Mouse (Mus musculus): ENCODE measurements around the gene Anks4b. TPM values are rescaled to one million over a fixed set of nuclear protein-coding genes. Genes with fewer than 3 reads are reported as not detected.

The Anks4b gene
- total and polyA plus RNA-seq, 3 experiments, result 0.11 TPM; not detected in 2

DNA sequence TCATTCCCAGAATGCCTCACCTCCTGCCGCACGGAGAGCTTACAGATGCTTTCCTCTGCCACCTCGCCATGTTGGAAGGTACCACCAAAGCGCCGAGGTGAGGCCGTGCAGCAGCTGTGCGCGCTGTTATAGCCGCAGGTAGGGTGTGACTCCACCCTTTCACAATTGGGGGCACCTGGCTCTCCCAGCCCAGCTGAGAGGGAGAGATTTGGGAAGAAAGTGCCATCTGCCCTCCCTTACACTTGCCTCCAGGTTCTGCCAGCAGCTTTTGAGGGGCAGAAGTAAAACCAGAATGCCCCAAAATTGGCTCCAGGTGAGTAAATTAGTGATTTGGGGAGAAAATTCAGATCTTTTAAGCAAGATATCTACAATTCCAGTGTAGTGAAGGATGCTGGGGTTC, 28.5 kb upstream of the Anks4b start, which contains the start of gene Zp2:
TSS of gene Zp2 (minus strand) at position 101 of the 400 bp plus-strand sequence.
- Histone ChIP-seq H3K36me3 (replicated peaks) (no peaks in the 10 kb centered on the region), H3K27me3 (ENCODE audit: insufficient read depth, low read length) (no peaks in the 10 kb centered on the region), H3K9me3 (replicated peaks) (no peaks in the 10 kb centered on the region), H3K4me3 (ENCODE audit: low read depth, low read length) (no peak within 1 kb of the TSS), H3K4me1 (ENCODE audit: insufficient read depth, low read depth, low read length) (no peaks in the 10 kb centered on the region)
- ATAC-seq (ENCODE audit: extremely low read depth, insufficient number of reproducible peaks, low FRiP score, poor library complexity, severe bottlenecking) (no peak), DNase-seq (ENCODE audit: low spot score) (no peak)
- TF ChIP-seq GATA2 (IDR thresholded peaks at IDR 0.05; ENCODE audit: borderline replicate concordance, low read depth, low read length) (no peak), POLR2AphosphoS5 (IDR thresholded peaks at IDR 0.05; ENCODE audit: insufficient replicate concordance, low read depth, low read length) (no peak), GATA1 (IDR thresholded peaks at IDR 0.05; ENCODE audit: borderline replicate concordance, low read length) (no peak), CTCF (IDR thresholded peaks at IDR 0.05; ENCODE audit: low read depth, low read length) (no peak), TAL1 (conservative IDR thresholded peaks at IDR 0.05; ENCODE audit: low read depth, low read length) (no peak)

GRCm38 (mm10) chr7:120150257-120150656, 23.4 kb upstream of the Anks4b start:
- Histone ChIP-seq H3K4me1 (ENCODE audit: insufficient read depth, low read depth, low read length) (no peaks in the 10 kb centered on the region), H3K27me3 (ENCODE audit: insufficient read depth, low read length) (no peaks in the 10 kb centered on the region), H3K4me3 (ENCODE audit: low read depth, low read length) (no peak overlapping the region), H3K9me3 (replicated peaks) (no peaks in the 10 kb centered on the region), H3K36me3 (replicated peaks) (no peaks in the 10 kb centered on the region)
- DNase-seq (ENCODE audit: low spot score) (no peak), ATAC-seq (ENCODE audit: extremely low read depth, insufficient number of reproducible peaks, low FRiP score, poor library complexity, severe bottlenecking) (no peak)
- TF ChIP-seq CTCF (IDR thresholded peaks at IDR 0.05; ENCODE audit: low read depth, low read length), result no peak
- TF ChIP-seq TAL1 (conservative IDR thresholded peaks at IDR 0.05; ENCODE audit: low read depth, low read length), result no peak
- TF ChIP-seq GATA1 (IDR thresholded peaks at IDR 0.05; ENCODE audit: borderline replicate concordance, low read length), result no peak
- no peak for TF ChIP-seq GATA2 (IDR thresholded peaks at IDR 0.05; ENCODE audit: borderline replicate concordance, low read depth, low read length)
- TF ChIP-seq POLR2AphosphoS5 (IDR thresholded peaks at IDR 0.05; ENCODE audit: insufficient replicate concordance, low read depth, low read length), result no peak

- H3K9me3 ChIP-seq (replicated peaks), result no peaks in the 10 kb centered on the region
- no peaks in the 10 kb centered on the region for H3K36me3 ChIP-seq (replicated peaks)
- no peak for TF ChIP-seq TAL1 (conservative IDR thresholded peaks at IDR 0.05; ENCODE audit: low read depth, low read length)
- no peak for TF ChIP-seq GATA2 (IDR thresholded peaks at IDR 0.05; ENCODE audit: borderline replicate concordance, low read depth, low read length)
- no peak for TF ChIP-seq POLR2AphosphoS5 (IDR thresholded peaks at IDR 0.05; ENCODE audit: insufficient replicate concordance, low read depth, low read length)
- no peak for TF ChIP-seq CTCF (IDR thresholded peaks at IDR 0.05; ENCODE audit: low read depth, low read length)
- no peaks in the 10 kb centered on the region for H3K4me1 ChIP-seq (ENCODE audit: insufficient read depth, low read depth, low read length)
- no peak overlapping the region for H3K4me3 ChIP-seq (ENCODE audit: low read depth, low read length)
- no peaks in the 10 kb centered on the region for H3K27me3 ChIP-seq (ENCODE audit: insufficient read depth, low read length)
- ATAC-seq (ENCODE audit: extremely low read depth, insufficient number of reproducible peaks, low FRiP score, poor library complexity, severe bottlenecking) (no peak), DNase-seq (ENCODE audit: low spot score) (no peak)
Measured at GRCm38 (mm10) chr7:120150898-120151297, 22.8 kb upstream of the Anks4b start.

DNA sequence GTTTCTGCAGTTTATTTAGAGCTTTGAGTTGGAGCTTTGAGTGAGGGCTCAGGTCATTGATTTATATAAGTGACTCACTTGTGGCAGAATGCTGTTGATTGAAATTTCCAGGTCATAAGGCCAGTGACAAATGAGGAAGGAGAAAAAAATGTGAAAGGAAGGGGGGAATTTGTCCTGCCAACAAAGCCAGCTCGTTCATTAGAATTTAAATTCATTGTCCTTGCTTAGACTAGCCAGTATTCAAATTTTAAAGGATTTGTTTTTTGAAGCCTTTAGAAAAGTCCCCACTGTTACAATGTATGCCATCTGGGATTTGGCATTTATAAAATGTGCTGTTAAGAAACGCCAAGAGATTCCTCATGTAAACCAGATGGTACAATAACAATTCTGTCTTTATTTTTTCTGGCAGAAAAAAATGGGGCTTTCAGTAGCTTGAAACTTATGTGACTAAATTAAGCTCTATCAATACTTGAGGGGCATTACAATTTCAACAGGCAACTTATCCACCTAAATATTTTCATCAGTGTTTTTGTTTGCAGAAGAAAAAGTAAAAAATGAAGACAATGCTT, 16.7 kb upstream of the Anks4b start:
- TF ChIP-seq GATA2 (IDR thresholded peaks at IDR 0.05; ENCODE audit: borderline replicate concordance, low read depth, low read length), result no peak
- no peak for TF ChIP-seq POLR2AphosphoS5 (IDR thresholded peaks at IDR 0.05; ENCODE audit: insufficient replicate concordance, low read depth, low read length)
- TF ChIP-seq TAL1 (conservative IDR thresholded peaks at IDR 0.05; ENCODE audit: low read depth, low read length), result no peak
- no peak for TF ChIP-seq CTCF (IDR thresholded peaks at IDR 0.05; ENCODE audit: low read depth, low read length)
- TF ChIP-seq GATA1 (IDR thresholded peaks at IDR 0.05; ENCODE audit: borderline replicate concordance, low read length), result no peak
- ATAC-seq (ENCODE audit: extremely low read depth, insufficient number of reproducible peaks, low FRiP score, poor library complexity, severe bottlenecking), result no peak

DNA sequence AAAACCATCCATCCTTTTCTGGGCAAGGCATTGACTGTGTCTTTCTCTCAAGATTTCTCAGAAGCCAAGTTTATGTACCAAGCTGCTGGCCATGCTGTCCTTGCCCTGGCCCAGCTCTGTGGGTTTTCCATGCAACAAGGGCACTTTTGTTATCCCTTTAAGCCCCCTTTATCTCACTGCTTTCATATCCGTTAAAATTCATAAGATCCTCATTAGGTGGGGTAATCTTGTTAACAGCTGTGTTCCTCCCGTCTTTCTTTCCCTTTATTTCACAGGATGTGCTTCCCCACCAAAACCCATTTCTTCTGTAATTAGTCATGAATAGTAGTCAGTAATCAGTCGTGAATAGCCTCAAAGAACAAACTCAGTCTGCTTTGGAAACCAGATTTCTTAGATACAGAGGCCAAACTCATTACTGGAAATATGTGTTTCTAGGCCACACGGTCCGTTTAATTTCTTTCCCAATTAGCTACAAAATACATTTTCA, 16.0 kb upstream of the Anks4b start:
- DNase-seq (ENCODE audit: low spot score) (no peak), ATAC-seq (ENCODE audit: extremely low read depth, insufficient number of reproducible peaks, low FRiP score, poor library complexity, severe bottlenecking) (no peak)
- Histone ChIP-seq H3K9me3 (replicated peaks) (no peaks in the 10 kb centered on the region), H3K4me1 (ENCODE audit: insufficient read depth, low read depth, low read length) (no peaks in the 10 kb centered on the region), H3K4me3 (ENCODE audit: low read depth, low read length) (no peak overlapping the region), H3K27me3 (ENCODE audit: insufficient read depth, low read length) (peaks cover 3% of the 10 kb centered on the region; the same call in 1 of the 2 replicates), H3K36me3 (replicated peaks) (no peaks in the 10 kb centered on the region)
- TF ChIP-seq GATA2 (IDR thresholded peaks at IDR 0.05; ENCODE audit: borderline replicate concordance, low read depth, low read length), result no peak
- TF ChIP-seq CTCF (IDR thresholded peaks at IDR 0.05; ENCODE audit: low read depth, low read length), result no peak
- TF ChIP-seq POLR2AphosphoS5 (IDR thresholded peaks at IDR 0.05; ENCODE audit: insufficient replicate concordance, low read depth, low read length), result no peak
- TF ChIP-seq GATA1 (IDR thresholded peaks at IDR 0.05; ENCODE audit: borderline replicate concordance, low read length), result no peak
- TF ChIP-seq TAL1 (conservative IDR thresholded peaks at IDR 0.05; ENCODE audit: low read depth, low read length), result no peak

More for the DNA sequence above, 16.7 kb upstream of the Anks4b start:
- DNase-seq (ENCODE audit: low spot score), result no peak
- Histone ChIP-seq H3K27me3 (ENCODE audit: insufficient read depth, low read length) (peaks cover 3% of the 10 kb centered on the region; the same call in 1 of the 2 replicates), H3K9me3 (replicated peaks) (no peaks in the 10 kb centered on the region), H3K36me3 (replicated peaks) (no peaks in the 10 kb centered on the region), H3K4me3 (ENCODE audit: low read depth, low read length) (no peak overlapping the region), H3K4me1 (ENCODE audit: insufficient read depth, low read depth, low read length) (no peaks in the 10 kb centered on the region)

- H3K4me1 ChIP-seq (ENCODE audit: insufficient read depth, low read depth, low read length), result no peaks in the 10 kb centered on the region
- DNase-seq (ENCODE audit: low spot score) (no peak), ATAC-seq (ENCODE audit: extremely low read depth, insufficient number of reproducible peaks, low FRiP score, poor library complexity, severe bottlenecking) (no peak)
Measured at GRCm38 (mm10) chr7:120158121-120158613, 15.5 kb upstream of the Anks4b start.

More at GRCm38 (mm10) chr7:120158121-120158613, 15.5 kb upstream of the Anks4b start:
- no peaks in the 10 kb centered on the region for H3K36me3 ChIP-seq (replicated peaks)
- peaks cover 3% of the 10 kb centered on the region; the same call in 1 of the 2 replicates for H3K27me3 ChIP-seq (ENCODE audit: insufficient read depth, low read length)
- TF ChIP-seq TAL1 (conservative IDR thresholded peaks at IDR 0.05; ENCODE audit: low read depth, low read length), result no peak
- TF ChIP-seq GATA2 (IDR thresholded peaks at IDR 0.05; ENCODE audit: borderline replicate concordance, low read depth, low read length), result no peak
- TF ChIP-seq POLR2AphosphoS5 (IDR thresholded peaks at IDR 0.05; ENCODE audit: insufficient replicate concordance, low read depth, low read length), result no peak
- no peak for TF ChIP-seq CTCF (IDR thresholded peaks at IDR 0.05; ENCODE audit: low read depth, low read length)
- no peak for TF ChIP-seq GATA1 (IDR thresholded peaks at IDR 0.05; ENCODE audit: borderline replicate concordance, low read length)
- H3K4me3 ChIP-seq (ENCODE audit: low read depth, low read length), result no peak overlapping the region
- no peaks in the 10 kb centered on the region for H3K9me3 ChIP-seq (replicated peaks)
